Mouse (Mus musculus) fat pad, adult 2 months (tissue): ENCODE data around the gene Srsf11.

ENCODE experiments used
- DNase-seq: peaks from one replicate; pipeline ENCODE4 v3.0.0-alpha.2; 2011; ENCODE audit warnings: low read depth, low spot score; ENCODE audit errors: extremely low read depth

Srsf11 gene

GRCm38 (mm10) chr3:158036329-158036988 is at the start of gene Srsf11, which contains the start of gene Lrrc40:
Gene Srsf11, minus strand, starts transcription at chr3:158036639.
Gene Lrrc40, plus strand, starts transcription at chr3:158036662.
- DNase-seq, result peak; percentile 45

GRCm38 (mm10) chr3:158077828-158078227 is 41.4 kb upstream of the Srsf11 start:
- DNase-seq, result no peak

- no peak for DNase-seq
Observed at GRCm38 (mm10) chr3:158077380-158077772, 40.9 kb upstream of the Srsf11 start.

GRCm38 (mm10) chr3:158076685-158077379 is 40.4 kb upstream of the Srsf11 start:
- DNase-seq, result no peak

GRCm38 (mm10) chr3:158075004-158075403 is 38.6 kb upstream of the Srsf11 start:
- DNase-seq, result no peak

GRCm38 (mm10) chr3:158068613-158069263 is 32.3 kb upstream of the Srsf11 start:
- DNase-seq, result no peak

GRCm38 (mm10) chr3:158067916-158068315 is 31.5 kb upstream of the Srsf11 start:
- DNase-seq, result no peak

- DNase-seq, result no peak
Observed at GRCm38 (mm10) chr3:158065256-158065655, 28.8 kb upstream of the Srsf11 start.

GRCm38 (mm10) chr3:158061811-158062523 is 25.5 kb upstream of the Srsf11 start:
- peak; percentile 19 for DNase-seq

GRCm38 (mm10) chr3:158060621-158061291 is 24.3 kb upstream of the Srsf11 start:
- no peak for DNase-seq

GRCm38 (mm10) chr3:158049508-158049907 is 13.1 kb upstream of the Srsf11 start:
- DNase-seq, result no peak

GRCm38 (mm10) chr3:158040755-158041154 is 4.3 kb upstream of the Srsf11 start:
- no peak for DNase-seq

- DNase-seq, result no peak
Observed at GRCm38 (mm10) chr3:158038106-158038505, 1.7 kb upstream of the Srsf11 start.

GRCm38 (mm10) chr3:158035866-158036265 is 573 bp downstream of the Srsf11 start:
- no peak for DNase-seq

GRCm38 (mm10) chr3:158032106-158032505 is 4.3 kb downstream of the Srsf11 start:
- no peak for DNase-seq

GRCm38 (mm10) chr3:158031371-158031925 is 5.0 kb downstream of the Srsf11 start:
- DNase-seq, result no peak

GRCm38 (mm10) chr3:158009762-158010320 is 26.6 kb downstream of the Srsf11 start:
- no peak for DNase-seq

GRCm38 (mm10) chr3:158008647-158009046 is 27.8 kb downstream of the Srsf11 start:
- DNase-seq, result no peak

- DNase-seq, result no peak
Observed at GRCm38 (mm10) chr3:157998742-157999369, 37.6 kb downstream of the Srsf11 start.

- DNase-seq, result no peak
Observed at GRCm38 (mm10) chr3:157995726-157996125, 40.7 kb downstream of the Srsf11 start.
